Mouse (Mus musculus) hindbrain, postnatal 0 days (tissue): Measurements from ENCODE around the gene Cfap61. TPM values are rescaled to one million over a fixed set of nuclear protein-coding genes. Genes with fewer than 3 reads are reported as not detected.
A peak's percentile ranks its signal among the peaks of the same experiment; 100 is the strongest.

Experiments
- ATAC-seq: fragments of 200-750 bp; cut with Nextera tagmentation; 2 replicates; pipeline ENCODE4 v1.8.0; 2017; ENCODE audit warnings: mild to moderate bottlenecking, moderate TSS enrichment, moderate library complexity
- DNase-seq: peaks from one replicate; pipeline ENCODE4 v3.0.0-alpha.2; 2015; ENCODE audit warnings: low spot score
- H3K27ac ChIP-seq: fragments of 300-500 bp; sonication (generic); 2 replicates; pipeline ENCODE4 v1.5.1; 2014; ENCODE audit warnings: mild to moderate bottlenecking
- H3K27me3 ChIP-seq: fragments of 300-500 bp; sonication (generic); 2 replicates; pipeline ENCODE4 v1.6.1; 2014; ENCODE audit warnings: low read length, mixed read lengths; ENCODE audit not compliant: insufficient read depth
- H3K36me3 ChIP-seq: fragments of 300-500 bp; sonication (generic); 2 replicates; pipeline ENCODE4 v1.6.1; 2014; ENCODE audit warnings: low read length, mixed read lengths; ENCODE audit not compliant: insufficient read depth
- H3K4me1 ChIP-seq: fragments of 300-500 bp; sonication (generic); 2 replicates; pipeline ENCODE4 v1.6.1; 2014; ENCODE audit warnings: antibody characterized with exemption, low read length, mixed read lengths; ENCODE audit not compliant: insufficient read depth
- H3K4me2 ChIP-seq: fragments of 300-500 bp; sonication (generic); 2 replicates; pipeline ENCODE4 v1.6.1; 2014; ENCODE audit warnings: low read depth, mild to moderate bottlenecking, low read length, moderate library complexity, mixed read lengths
- H3K4me3 ChIP-seq: fragments of 300-500 bp; sonication (generic); 2 replicates; pipeline ENCODE4 v1.5.1; 2014; ENCODE audit warnings: low read length
- H3K9ac ChIP-seq: fragments of 300-500 bp; sonication (generic); replicated peaks from 2 replicates; pipeline ENCODE4 v1.6.1; 2014; ENCODE audit warnings: mild to moderate bottlenecking, low read length, moderate library complexity, mixed read lengths
- H3K9me3 ChIP-seq: fragments of 300-500 bp; sonication (generic); 2 replicates; pipeline ENCODE4 v1.6.1; 2016; ENCODE audit warnings: low read length, mixed read lengths
- CTCF ChIP-seq: IDR thresholded peaks from 2 replicates; pipeline ENCODE4 v1.5.1; 2016; ENCODE audit warnings: antibody characterized with exemption, control low read depth, low read depth
- WGBS: fragments of 180-500 bp; shearing (Covaris S2); extraction: QIAGEN DNeasy Blood & Tissue Kit; methylation state at CpG from one replicate; pipeline ENCODE4 v1.1.7; 2014; 5-methylcytosine and 5-hydroxymethylcytosine counted together
- polyA plus RNA-seq: library from polyadenylated mRNA; unstranded; fragments of >200 nt; fragmentation: Nextera tagmentation; extraction: Ambion mirVana; gene quantifications from 2 replicates; pipeline ENCODE4 v1.2.1, GENCODE M21; 2015
- total RNA-seq: library from RNA; depleted of rRNA; stranded (reverse); fragments of >200 nt; gene quantifications from 2 replicates; pipeline ENCODE4 v1.2.3, GENCODE M21; 2014

The Cfap61 gene
- total and polyA plus RNA-seq, 2 experiments from 2014 or later = 3.7 to 4.1 TPM

DNA sequence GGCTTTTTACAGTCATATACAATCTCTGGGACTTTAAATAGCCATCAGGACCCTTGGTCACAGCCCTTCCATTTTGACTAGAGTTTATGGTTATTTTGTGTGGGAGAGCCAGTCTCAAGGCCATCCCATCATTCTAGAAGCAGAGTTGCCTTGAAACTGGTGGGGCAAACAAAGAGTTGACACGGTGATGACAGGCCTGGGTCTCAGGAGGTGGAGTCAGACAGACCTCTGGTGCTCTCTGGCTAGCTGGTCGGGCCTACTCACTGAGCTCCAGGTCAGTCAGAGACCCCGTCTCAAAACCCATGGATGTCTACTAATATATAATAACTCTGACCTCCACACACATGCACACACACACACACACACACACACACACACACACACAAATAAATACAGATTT, 206.1 kb downstream of the Cfap61 start:
- Histone ChIP-seq H3K27me3 (no peaks in the 10 kb centered on the region), H3K4me1 (no peaks in the 10 kb centered on the region), H3K9me3 (no peaks in the 10 kb centered on the region), H3K27ac (no peak overlapping the region), H3K9ac (no peak overlapping the region), H3K4me2 (no peak overlapping the region), H3K4me3 (no peak overlapping the region), H3K36me3 (no peaks in the 10 kb centered on the region)
- WGBS = 77% methylated on average over 3 of the region's 3 CpGs
- ATAC-seq (no peak), DNase-seq (no peak)
- no peak for TF ChIP-seq CTCF

- Histone ChIP-seq H3K36me3 (no peaks in the 10 kb centered on the region), H3K4me1 (no peaks in the 10 kb centered on the region), H3K9ac (no peak overlapping the region), H3K4me3 (no peak overlapping the region), H3K27ac (no peak overlapping the region), H3K9me3 (no peaks in the 10 kb centered on the region), H3K4me2 (no peak overlapping the region), H3K27me3 (no peaks in the 10 kb centered on the region)
- TF ChIP-seq CTCF = no peak
- ATAC-seq (no peak), DNase-seq (no peak)
- WGBS = 82% methylated on average over 4 of the region's 4 CpGs
Observed at GRCm38 (mm10) chr2:146147306-146147705, 212.7 kb downstream of the Cfap61 start.

GRCm38 (mm10) chr2:146147801-146148200, 213.2 kb downstream of the Cfap61 start:
- Histone ChIP-seq H3K9ac (no peak overlapping the region), H3K36me3 (no peaks in the 10 kb centered on the region), H3K4me2 (no peak overlapping the region), H3K27me3 (no peaks in the 10 kb centered on the region), H3K9me3 (no peaks in the 10 kb centered on the region), H3K27ac (no peak overlapping the region), H3K4me1 (no peaks in the 10 kb centered on the region), H3K4me3 (no peak overlapping the region)
- DNase-seq (no peak), ATAC-seq (no peak)
- 93% methylated on average over 5 of the region's 5 CpGs for WGBS
- TF ChIP-seq CTCF = no peak

- ATAC-seq (no peak), DNase-seq (no peak)
- Histone ChIP-seq H3K9me3 (no peaks in the 10 kb centered on the region), H3K4me2 (no peak overlapping the region), H3K36me3 (no peaks in the 10 kb centered on the region), H3K4me3 (no peak overlapping the region), H3K9ac (no peak overlapping the region), H3K27me3 (no peaks in the 10 kb centered on the region), H3K27ac (no peak overlapping the region), H3K4me1 (no peaks in the 10 kb centered on the region)
- 85% methylated on average over 15 of the region's 15 CpGs for WGBS
- no peak for TF ChIP-seq CTCF
Observed at GRCm38 (mm10) chr2:146149206-146149974, 214.8 kb downstream of the Cfap61 start.

GRCm38 (mm10) chr2:146168017-146168803, 233.6 kb downstream of the Cfap61 start:
- H3K9ac ChIP-seq = no peak overlapping the region
- H3K27ac ChIP-seq = no peak overlapping the region
- H3K9me3 ChIP-seq = no peaks in the 10 kb centered on the region
- H3K36me3 ChIP-seq = no peaks in the 10 kb centered on the region
- ATAC-seq (peak; percentile 90), DNase-seq (peak; percentile 80)
- no peak overlapping the region for H3K4me3 ChIP-seq
- WGBS = 29% methylated on average over 14 of the region's 14 CpGs
- no peak overlapping the region for H3K4me2 ChIP-seq
- no peaks in the 10 kb centered on the region for H3K27me3 ChIP-seq
- no peak for TF ChIP-seq CTCF
- no peaks in the 10 kb centered on the region for H3K4me1 ChIP-seq

GRCm38 (mm10) chr2:146169492-146169891, 234.9 kb downstream of the Cfap61 start:
- DNase-seq = no peak
- Histone ChIP-seq H3K27me3 (no peaks in the 10 kb centered on the region), H3K27ac (no peak overlapping the region), H3K9me3 (no peaks in the 10 kb centered on the region), H3K4me3 (no peak overlapping the region), H3K4me2 (no peak overlapping the region), H3K4me1 (no peaks in the 10 kb centered on the region), H3K9ac (no peak overlapping the region), H3K36me3 (no peaks in the 10 kb centered on the region)
- ATAC-seq = no peak
- no peak for TF ChIP-seq CTCF
- WGBS = 61% methylated on average over 7 of the region's 7 CpGs

- Histone ChIP-seq H3K9ac (no peak overlapping the region), H3K4me2 (no peak overlapping the region), H3K4me1 (no peaks in the 10 kb centered on the region), H3K27me3 (no peaks in the 10 kb centered on the region), H3K36me3 (no peaks in the 10 kb centered on the region), H3K9me3 (no peaks in the 10 kb centered on the region), H3K4me3 (no peak overlapping the region), H3K27ac (no peak overlapping the region)
- peak; percentile 64 for DNase-seq
- no peak for ATAC-seq
- WGBS = 21% methylated on average over 4 of the region's 4 CpGs
- TF ChIP-seq CTCF = no peak
Observed at GRCm38 (mm10) chr2:146172106-146172505, 237.5 kb downstream of the Cfap61 start.
